Mouse (Mus musculus) MEL (cell line): ENCODE measurements at regions not wholly inside any gene's neighbourhood (a gene's known extent, or its start where the extent isn't known, plus 50 kb on each side); places are given as distances from the start of the nearest gene placed in this dataset.

Experiments used
- DNase-seq: peaks from one replicate; pipeline ENCODE4 v3.0.0; 2011; ENCODE audit warnings: low read depth, low spot score
- H3K27ac ChIP-seq: 2 replicates; pipeline ENCODE4 v1.5.1; 2012; ENCODE audit warnings: low read depth, mild to moderate bottlenecking, control low read depth, low read length, moderate library complexity; ENCODE audit not compliant: control insufficient read depth
- H3K27me3 ChIP-seq, 2 experiments: fragments of 150-350 bp in 1 of 2; sonication (generic) in 1 of 2; 2 replicates each; pipeline ENCODE4 v1.6.1; 2012; ENCODE audit warnings: low read length in 2 of 2, mild to moderate bottlenecking in 2 of 2, improper control_type of control experiment in 1 of 2, moderate library complexity in 1 of 2; ENCODE audit not compliant: insufficient read depth in 2 of 2, control insufficient read depth in 1 of 2
- H3K36me3 ChIP-seq, 2 experiments: 2 replicates each; pipeline ENCODE4 v1.6.1; 2012 to 2014; ENCODE audit warnings: low read length in 2 of 2, improper control_type of control experiment in 1 of 2, inconsistent platforms in 1 of 2, mild to moderate bottlenecking in 1 of 2; ENCODE audit not compliant: insufficient read depth in 2 of 2, control insufficient read depth in 1 of 2
- H3K4me1 ChIP-seq, 2 experiments: fragments of 150-350 bp in 1 of 2; sonication (generic) in 1 of 2; 2 replicates each; pipeline ENCODE4 v1.6.1; 2012; ENCODE audit warnings: low read length in 2 of 2, improper control_type of control experiment in 1 of 2, mild to moderate bottlenecking in 1 of 2; ENCODE audit not compliant: insufficient read depth in 2 of 2, control insufficient read depth in 1 of 2
- H3K4me3 ChIP-seq, 2 experiments: fragments of 150-350 bp in 1 of 2; sonication (generic) in 1 of 2; 2 replicates each; pipeline ENCODE4 v1.5.1; 2012; ENCODE audit warnings: low read depth in 2 of 2, low read length in 2 of 2, mild to moderate bottlenecking in 2 of 2, moderate library complexity in 2 of 2, control low read depth in 1 of 2, improper control_type of control experiment in 1 of 2; ENCODE audit not compliant: control insufficient read depth in 1 of 2, insufficient read depth in 1 of 2
- H3K79me2 ChIP-seq: 2 replicates; pipeline ENCODE4 v1.6.1; 2012; ENCODE audit warnings: mild to moderate bottlenecking, low read length, moderate library complexity; ENCODE audit not compliant: control insufficient read depth, poor library complexity, insufficient read depth
- H3K9ac ChIP-seq: 2 replicates; pipeline ENCODE4 v1.6.1; 2012; ENCODE audit warnings: low read depth, mild to moderate bottlenecking, control low read depth, low read length, moderate library complexity; ENCODE audit not compliant: control insufficient read depth, poor library complexity, severe bottlenecking
- H3K9me3 ChIP-seq: fragments of 150-350 bp; sonication (generic); replicated peaks from 2 replicates; pipeline ENCODE4 v1.6.1; 2012; ENCODE audit warnings: mild to moderate bottlenecking, low read length, improper control_type of control experiment, moderate library complexity; ENCODE audit not compliant: insufficient read depth
- GABPA ChIP-seq: IDR thresholded peaks from 2 replicates; pipeline ENCODE4 v1.6.1; 2012; ENCODE audit warnings: low read depth, mild to moderate bottlenecking, inconsistent platforms, low read length, improper control_type of control experiment, moderate library complexity
- JUND ChIP-seq: IDR thresholded peaks from 2 replicates; pipeline ENCODE4 v1.6.1; 2011; ENCODE audit warnings: low read depth, mild to moderate bottlenecking, improper control_type of control experiment, low read length
- MAFK ChIP-seq: IDR thresholded peaks from 2 replicates; pipeline ENCODE4 v1.6.1; 2011; ENCODE audit warnings: low read depth, mild to moderate bottlenecking, low read length, improper control_type of control experiment, borderline replicate concordance
- MAZ ChIP-seq: IDR thresholded peaks from 2 replicates; pipeline ENCODE4 v1.6.1; 2012; ENCODE audit warnings: low read depth, mild to moderate bottlenecking, inconsistent platforms, low read length, improper control_type of control experiment
- MXI1 ChIP-seq: IDR thresholded peaks from 2 replicates; pipeline ENCODE4 v1.6.1; 2011; ENCODE audit warnings: mild to moderate bottlenecking, low read depth, low read length, improper control_type of control experiment
- MYB ChIP-seq: IDR thresholded peaks from 2 replicates; pipeline ENCODE4 v1.6.1; 2011; ENCODE audit warnings: mild to moderate bottlenecking, low read depth, low read length, improper control_type of control experiment
- MYC ChIP-seq: IDR thresholded peaks from 2 replicates; pipeline ENCODE4 v1.6.1; 2011; ENCODE audit warnings: low read depth, mild to moderate bottlenecking, low read length, improper control_type of control experiment, moderate library complexity
- POLR2AphosphoS2 ChIP-seq: IDR thresholded peaks from 2 replicates; pipeline ENCODE4 v1.6.1; 2011; ENCODE audit warnings: low read length, improper control_type of control experiment
- RAD21 ChIP-seq: IDR thresholded peaks from 2 replicates; pipeline ENCODE4 v1.6.1; 2011; ENCODE audit warnings: mild to moderate bottlenecking, low read depth, low read length, improper control_type of control experiment
- RCOR1 ChIP-seq: IDR thresholded peaks from 2 replicates; pipeline ENCODE4 v1.6.1; 2012; ENCODE audit warnings: low read depth, mild to moderate bottlenecking, inconsistent platforms, low read length, improper control_type of control experiment
- SIN3A ChIP-seq: IDR thresholded peaks from 2 replicates; pipeline ENCODE4 v1.6.1; 2012; ENCODE audit warnings: low read length, improper control_type of control experiment, inconsistent platforms
- SMC3 ChIP-seq: IDR thresholded peaks from 2 replicates; pipeline ENCODE4 v1.6.1; 2011; ENCODE audit warnings: low read depth, low read length, improper control_type of control experiment
- TCF12 ChIP-seq: IDR thresholded peaks from 2 replicates; pipeline ENCODE4 v1.6.1; 2014; ENCODE audit warnings: low read depth, mild to moderate bottlenecking, inconsistent platforms, low read length, improper control_type of control experiment, moderate library complexity
- ZC3H11A ChIP-seq: IDR thresholded peaks from 2 replicates; pipeline ENCODE4 v1.6.1; 2012; ENCODE audit warnings: low read depth, mild to moderate bottlenecking, inconsistent platforms, low read length, improper control_type of control experiment
- ZKSCAN1 ChIP-seq: IDR thresholded peaks from 2 replicates; pipeline ENCODE4 v1.6.1; 2012; ENCODE audit warnings: low read depth, mild to moderate bottlenecking, inconsistent platforms, low read length, improper control_type of control experiment, moderate library complexity
- ZMIZ1 ChIP-seq: IDR thresholded peaks from 2 replicates; pipeline ENCODE4 v1.6.1; 2012; ENCODE audit warnings: low read depth, mild to moderate bottlenecking, inconsistent platforms, low read length, improper control_type of control experiment, moderate library complexity

DNA sequence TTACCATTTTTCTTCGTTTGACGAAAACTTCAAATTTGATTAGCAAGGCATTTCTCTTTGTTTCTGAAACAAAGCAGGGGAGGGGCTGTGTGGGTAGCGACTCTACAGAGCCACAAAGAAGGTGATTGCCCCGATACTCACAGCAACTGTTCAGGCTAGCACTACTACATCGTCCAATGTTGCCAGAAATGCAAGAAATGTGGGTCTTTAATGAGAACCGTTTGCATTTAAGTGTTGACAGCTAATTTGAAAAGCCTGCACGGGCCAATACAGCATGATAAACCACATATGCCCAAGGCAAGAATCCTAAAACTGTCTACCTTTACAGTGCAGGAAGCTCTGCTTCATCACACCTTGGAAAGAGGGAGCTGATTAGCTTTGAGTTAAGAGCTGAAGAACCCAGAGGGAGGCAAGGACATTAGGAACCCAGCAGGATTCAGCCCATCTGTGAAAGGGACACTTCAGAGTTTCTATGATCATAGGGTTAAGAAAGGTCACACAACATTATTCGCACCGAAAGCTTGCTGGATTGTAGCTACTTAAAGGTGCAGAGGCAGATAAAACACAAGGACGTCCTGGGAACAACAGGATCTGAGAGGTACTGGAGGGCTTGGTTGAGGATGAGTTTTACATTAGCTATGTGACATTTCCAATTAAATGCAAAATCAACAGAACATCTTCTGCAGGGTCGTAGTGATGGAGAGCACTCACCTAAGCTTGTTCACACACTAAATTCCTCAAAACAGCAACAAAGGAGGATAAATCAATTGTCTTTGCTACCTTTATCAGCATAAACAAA is 94.0 kb downstream of the Mat2b start:
- Histone ChIP-seq H3K9me3 (no peaks in the 10 kb centered on the region), H3K9ac (no peak overlapping the region), H3K27ac (no peak overlapping the region), H3K27me3 (no peaks in the 10 kb centered on the region; a peak in 1 of 4 replicates), H3K4me3 (no peak overlapping the region), H3K36me3 (no peaks in the 10 kb centered on the region), H3K79me2 (no peaks in the 10 kb centered on the region), H3K4me1 (no peaks in the 10 kb centered on the region)
- TF ChIP-seq MAZ (no peak), MYB (no peak), ZMIZ1 (no peak), MXI1 (no peak), POLR2AphosphoS2 (no peak), ZC3H11A (no peak)
- no peak for DNase-seq

DNA sequence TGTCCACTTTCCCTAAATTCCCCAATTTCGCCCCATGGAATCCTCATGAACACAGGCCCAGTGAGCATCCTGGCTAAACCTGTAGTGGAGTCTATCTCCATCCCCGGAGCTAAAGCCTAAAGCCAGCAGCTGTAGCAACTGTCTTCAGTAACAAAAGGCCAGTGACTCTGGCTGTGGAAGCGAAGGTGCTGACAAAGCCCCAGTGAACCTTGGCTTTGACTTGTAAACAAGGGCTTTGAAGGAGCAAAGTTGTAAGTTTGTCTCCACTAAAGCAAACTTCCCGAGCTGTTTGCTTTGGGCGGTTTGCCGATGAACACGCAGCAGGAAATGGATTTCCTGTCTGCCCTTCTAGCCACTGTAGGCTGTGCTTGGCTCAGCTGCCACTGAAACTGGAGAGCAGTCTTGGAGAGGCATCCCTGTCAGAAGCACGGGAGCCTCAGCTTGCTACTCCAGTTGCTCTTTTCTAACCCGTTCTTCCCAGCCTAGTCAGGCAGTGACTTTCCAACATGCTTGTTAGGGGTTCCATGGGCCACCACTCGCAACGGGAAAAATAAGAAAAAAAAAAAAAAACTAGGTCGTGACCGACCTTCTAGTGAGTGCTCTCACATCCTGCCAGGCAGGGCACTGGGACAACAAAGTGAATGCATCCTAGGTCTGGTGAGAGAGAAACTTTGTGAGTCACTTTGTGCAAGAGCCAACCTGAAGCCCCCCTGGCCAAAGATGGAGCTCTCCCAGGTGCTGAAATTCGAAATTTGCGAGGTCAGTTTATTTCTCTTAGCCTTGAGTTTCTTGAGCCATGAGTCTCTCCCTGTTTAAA is 94.8 kb downstream of the Mat2b start:
- H3K4me1 ChIP-seq, result no peaks in the 10 kb centered on the region
- H3K27ac ChIP-seq, result no peak overlapping the region
- H3K9me3 ChIP-seq, result no peaks in the 10 kb centered on the region
- DNase-seq, result peak; percentile 42
- no peaks in the 10 kb centered on the region for H3K79me2 ChIP-seq
- H3K36me3 ChIP-seq, result no peaks in the 10 kb centered on the region
- no peak overlapping the region for H3K4me3 ChIP-seq
- H3K9ac ChIP-seq, result no peak overlapping the region
- TF ChIP-seq JUND, result no peak
- TF ChIP-seq SIN3A, result no peak
- TF ChIP-seq GABPA, result no peak
- no peak for TF ChIP-seq MYC
- no peak for TF ChIP-seq SMC3
- TF ChIP-seq MAZ, result no peak
- no peak for TF ChIP-seq RAD21
- no peak for TF ChIP-seq MYB
- no peak for TF ChIP-seq TCF12
- TF ChIP-seq ZKSCAN1, result no peak
- TF ChIP-seq MAFK, result no peak
- TF ChIP-seq RCOR1, result no peak
- H3K27me3 ChIP-seq, result no peaks in the 10 kb centered on the region; a peak in 1 of 4 replicates
